Mouse (Mus musculus) embryonic fibroblast, embryonic 13.5 days (primary cell): ENCODE results near the gene Mpp3.

ENCODE experiments used
- CTCF ChIP-seq: IDR thresholded peaks from 2 replicates; pipeline ENCODE4 v1.5.1; 2011; ENCODE audit warnings: mild to moderate bottlenecking, control low read depth, low read length, moderate library complexity, borderline replicate concordance; ENCODE audit not compliant: insufficient read depth
- POLR2A ChIP-seq: IDR thresholded peaks from 2 replicates; pipeline ENCODE4 v1.6.1; 2011; ENCODE audit warnings: low read depth, mild to moderate bottlenecking, control low read depth, low read length, moderate library complexity

- TF ChIP-seq POLR2A (no peak), CTCF (no peak)
These were observed 65.2 kb downstream of the Mpp3 start for GRCm38 (mm10) chr11:101963043-101963442.
